Mouse (Mus musculus) forebrain, embryonic 10.5 days (tissue): ENCODE measurements around the gene Senp7. TPM values are rescaled to one million over a fixed set of nuclear protein-coding genes. Genes with fewer than 3 reads are reported as not detected.
"Not testable (repeated sequence)": the region's sequence is repeated elsewhere in the genome, so short reads cannot be mapped to it uniquely, and the experiment has no call there.

ENCODE experiments used
- DNase-seq: peaks from one replicate; pipeline ENCODE4 v3.0.0-alpha.2; 2017; ENCODE audit warnings: low spot score; ENCODE audit errors: extremely low spot score
- H3K27ac ChIP-seq: fragments of 300-500 bp; sonication (generic); 2 replicates; pipeline ENCODE4 v1.5.1; 2016; ENCODE audit warnings: mild to moderate bottlenecking
- H3K27me3 ChIP-seq: fragments of 300-500 bp; sonication (generic); 2 replicates; pipeline ENCODE4 v1.6.1; 2016; ENCODE audit warnings: mild to moderate bottlenecking; ENCODE audit not compliant: poor library complexity, severe bottlenecking
- H3K36me3 ChIP-seq: fragments of 300-500 bp; sonication (generic); replicated peaks from 2 replicates; pipeline ENCODE4 v1.6.1; 2016; ENCODE audit warnings: mild to moderate bottlenecking, moderate library complexity
- H3K4me1 ChIP-seq: fragments of 300-500 bp; sonication (generic); 2 replicates; pipeline ENCODE4 v1.6.1; 2016
- H3K4me3 ChIP-seq: fragments of 300-500 bp; sonication (generic); 2 replicates; pipeline ENCODE4 v1.5.1; 2016; ENCODE audit warnings: mild to moderate bottlenecking, moderate library complexity
- H3K9me3 ChIP-seq: fragments of 300-500 bp; sonication (generic); 2 replicates; pipeline ENCODE4 v1.6.1; 2016; ENCODE audit warnings: mild to moderate bottlenecking, moderate library complexity
- WGBS: fragments of 180-500 bp; shearing (Covaris S2); methylation state at CpG from one replicate; pipeline ENCODE4 v1.1.7; 2016; 5-methylcytosine and 5-hydroxymethylcytosine counted together
- polyA plus RNA-seq: library from polyadenylated mRNA; unstranded; fragments of >200 nt; fragmentation: Nextera tagmentation; extraction: Ambion mirVana; gene quantifications from 2 replicates; pipeline ENCODE4 v1.2.1, GENCODE M21; 2016

The Senp7 gene
- polyA plus RNA-seq, 1 experiment from 2014 or later = 28.7 TPM

DNA sequence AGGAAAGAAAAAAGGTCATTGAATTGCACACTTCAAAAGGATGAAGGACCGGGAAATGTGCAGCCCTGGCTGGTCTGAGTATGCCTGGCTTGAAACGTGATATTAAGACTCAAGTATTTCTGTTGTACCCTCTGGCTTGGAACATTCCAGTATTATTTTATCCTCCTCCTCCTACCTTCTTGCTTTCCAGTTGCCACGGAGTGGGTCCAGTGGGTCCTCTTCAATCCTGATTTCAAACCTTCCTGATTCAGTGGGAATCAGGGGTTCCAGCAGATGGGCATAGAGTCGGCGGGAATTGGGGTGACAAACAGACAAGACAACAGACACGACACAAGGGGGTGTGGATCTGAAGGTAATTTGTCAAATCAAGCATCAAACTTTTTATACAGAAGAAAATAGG lies 24.4 kb downstream of the Senp7 start:
- no peak for DNase-seq
- H3K27ac ChIP-seq = no peak overlapping the region
- no peak overlapping the region for H3K4me3 ChIP-seq
- no peaks in the 10 kb centered on the region for H3K9me3 ChIP-seq
- H3K4me1 ChIP-seq = peaks cover 27% of the 10 kb centered on the region
- no peaks in the 10 kb centered on the region for H3K27me3 ChIP-seq
- 83% methylated on average over 6 of the region's 6 CpGs for WGBS
- no peaks in the 10 kb centered on the region for H3K36me3 ChIP-seq

DNA sequence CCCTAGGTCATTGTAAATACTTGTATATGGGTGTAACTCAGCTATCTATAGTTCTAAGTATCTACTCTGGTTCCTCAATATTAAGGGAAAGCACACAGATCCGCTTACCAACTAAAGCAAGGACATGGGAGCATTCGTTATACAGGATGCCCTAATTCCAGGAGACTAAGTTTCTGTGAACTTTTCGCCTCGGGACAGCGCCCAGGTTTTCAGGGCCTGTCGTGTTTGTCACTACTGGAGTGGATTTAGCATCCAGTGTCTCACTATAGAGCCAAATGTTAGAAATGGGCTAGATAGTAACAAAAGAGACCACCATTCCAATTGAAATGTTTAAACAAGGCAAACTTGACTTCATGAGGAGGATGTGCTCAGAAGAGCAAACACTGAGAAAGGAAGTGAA lies 25.0 kb downstream of the Senp7 start:
- DNase-seq, H3K36me3 ChIP-seq: not testable (repeated sequence)
- 94% methylated on average over 6 of the region's 6 CpGs for WGBS

DNA sequence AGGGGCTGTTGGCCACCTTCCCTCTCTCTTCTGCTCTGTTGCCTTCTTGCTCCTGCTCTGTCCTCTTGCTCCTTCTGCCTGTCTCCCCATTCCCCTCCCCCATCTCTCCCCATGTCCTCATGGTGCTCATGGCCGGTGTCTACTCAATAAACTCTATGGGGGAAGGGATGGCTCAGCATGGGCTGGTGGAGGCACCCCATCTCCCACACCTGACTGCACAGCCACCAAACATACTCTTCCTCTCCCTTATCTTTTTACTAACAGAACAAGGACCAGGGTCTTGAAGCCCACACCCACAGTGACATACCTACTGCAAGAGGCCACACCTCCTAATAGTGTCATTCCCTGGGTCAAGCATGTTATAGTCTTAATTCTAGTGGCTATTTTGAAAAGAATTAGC lies 26.0 kb downstream of the Senp7 start:
- no peak for DNase-seq
- Histone ChIP-seq H3K27ac (no peak overlapping the region), H3K36me3 (peaks cover 4% of the 10 kb centered on the region), H3K27me3 (no peaks in the 10 kb centered on the region), H3K4me1 (peaks cover 27% of the 10 kb centered on the region), H3K4me3 (no peak overlapping the region), H3K9me3 (no peaks in the 10 kb centered on the region)
- WGBS = 94% methylated on average over 1 of the region's 1 CpGs

More for the DNA sequence above, 25.0 kb downstream of the Senp7 start:
- peaks cover 27% of the 10 kb centered on the region for H3K4me1 ChIP-seq
- H3K27ac ChIP-seq, H3K27me3 ChIP-seq, H3K4me3 ChIP-seq, H3K9me3 ChIP-seq: not testable (repeated sequence)

DNA sequence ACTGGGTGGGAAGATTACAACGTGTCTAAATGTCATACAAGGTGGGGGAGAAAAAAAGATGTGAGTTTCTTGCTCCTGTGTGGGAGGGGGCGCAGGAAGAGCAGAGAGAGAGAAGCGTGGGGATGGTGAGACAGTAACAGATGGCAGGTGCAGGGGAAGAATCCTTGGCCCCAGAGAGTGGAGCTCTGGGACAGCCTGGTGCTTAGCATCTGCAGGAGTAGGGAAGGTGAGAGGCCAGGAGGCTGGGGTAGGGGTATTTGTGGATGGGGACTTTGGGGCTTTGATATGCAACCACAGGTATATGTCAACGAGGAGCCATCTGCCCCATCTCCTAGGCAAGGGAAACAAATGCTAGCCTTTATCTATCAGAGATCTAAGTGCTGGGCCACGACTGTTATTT lies 26.4 kb downstream of the Senp7 start:
- peaks cover 4% of the 10 kb centered on the region for H3K36me3 ChIP-seq
- H3K4me1 ChIP-seq = peaks cover 27% of the 10 kb centered on the region
- peak overlapping the region; percentile 86; the same call in 1 of the 2 replicates for H3K4me3 ChIP-seq
- H3K27ac ChIP-seq = peak overlapping the region; percentile 95
- DNase-seq = no peak
- no peaks in the 10 kb centered on the region for H3K9me3 ChIP-seq
- no peaks in the 10 kb centered on the region for H3K27me3 ChIP-seq
- 81% methylated on average over 5 of the region's 5 CpGs for whole genome bisulfite sequencing

DNA sequence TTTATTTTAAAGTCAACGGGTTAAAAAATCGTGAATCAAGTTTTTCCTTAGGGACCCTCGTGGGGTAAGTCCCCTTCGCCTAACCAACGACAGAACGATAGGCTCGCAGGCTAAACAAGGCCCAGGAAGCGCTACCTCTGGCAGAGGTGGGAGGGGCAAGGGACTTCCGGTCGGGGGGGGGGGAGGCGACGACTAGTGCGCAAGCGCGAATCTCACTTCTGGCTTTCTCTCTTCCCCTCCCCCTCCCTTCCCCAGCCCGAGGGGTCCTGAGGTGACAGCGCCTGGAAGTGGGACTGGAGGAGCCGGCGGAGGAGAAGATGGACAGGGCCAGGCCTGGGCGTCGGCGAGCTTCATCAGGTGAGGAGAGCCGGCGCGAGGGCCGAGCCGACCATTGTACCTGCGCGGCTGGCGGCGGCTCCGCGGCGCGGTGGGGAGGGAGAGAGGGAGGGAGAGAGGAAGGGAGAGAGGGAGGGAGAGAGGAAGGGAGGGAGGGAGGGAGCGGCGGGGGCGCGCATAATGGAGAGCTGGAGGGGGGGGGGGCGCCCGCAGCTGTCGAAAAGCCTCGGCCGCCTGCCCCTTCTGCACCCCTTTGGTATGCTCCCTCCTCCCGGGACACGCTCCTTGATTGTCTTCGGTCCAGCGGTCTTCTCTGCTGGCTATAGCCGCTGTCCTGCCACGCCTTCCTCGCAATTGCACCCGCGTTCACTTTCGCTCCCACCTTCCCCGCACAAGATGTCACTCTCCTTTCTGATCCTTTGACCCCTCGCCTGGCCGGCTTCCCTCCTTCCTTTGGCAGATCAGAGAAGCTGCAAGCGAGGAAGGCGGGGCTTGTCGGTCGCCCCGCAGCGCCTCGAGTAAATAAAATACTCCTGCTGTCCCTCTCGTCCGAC lies 27.3 kb downstream of the Senp7 start:
- H3K27ac ChIP-seq = peak overlapping the region; percentile 95
- under 1% methylated on average over 41 of the region's 66 CpGs for WGBS
- H3K27me3 ChIP-seq = no peaks in the 10 kb centered on the region
- no peaks in the 10 kb centered on the region for H3K9me3 ChIP-seq
- DNase-seq = peak; percentile 93
- peaks cover 4% of the 10 kb centered on the region for H3K36me3 ChIP-seq
- peak overlapping the region; percentile 86 for H3K4me3 ChIP-seq
- H3K4me1 ChIP-seq = peaks cover 27% of the 10 kb centered on the region

DNA sequence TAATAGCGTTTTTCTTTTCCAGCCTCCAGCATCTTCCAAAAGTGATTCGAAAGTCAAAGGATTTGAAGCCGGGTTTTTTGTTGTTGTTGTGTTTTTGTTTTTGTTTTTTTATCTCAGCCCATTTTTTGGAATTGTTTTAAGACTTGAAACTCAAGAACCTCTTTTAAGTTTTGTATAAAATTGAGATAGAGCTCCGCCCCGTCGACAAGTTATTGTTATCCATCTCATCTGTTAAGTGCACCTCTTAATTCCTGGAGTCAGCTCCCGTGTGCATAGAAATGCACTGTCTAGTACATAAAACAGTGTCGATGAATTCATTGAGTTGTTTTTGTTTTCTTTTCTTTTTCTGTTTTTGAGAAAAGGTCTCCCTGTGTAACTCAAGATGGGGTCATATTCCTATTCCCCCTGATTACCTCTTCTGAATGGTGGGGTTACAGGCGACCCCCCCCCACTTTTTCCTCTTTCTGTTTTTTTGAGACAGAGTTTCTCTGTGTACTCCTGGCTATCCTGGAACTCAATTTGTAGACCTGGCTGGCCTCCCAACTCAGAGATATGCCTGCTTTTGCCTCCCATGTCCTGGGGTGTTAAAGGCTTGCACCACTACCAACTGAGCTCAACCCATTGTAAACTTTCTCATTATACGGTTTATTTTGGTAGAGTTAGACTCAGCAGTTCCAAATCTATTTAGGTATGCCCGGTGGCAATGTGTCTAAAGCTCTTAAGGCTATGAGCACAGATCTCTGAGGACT lies 28.2 kb downstream of the Senp7 start:
- H3K27me3 ChIP-seq = no peaks in the 10 kb centered on the region
- no peak for DNase-seq
- peak overlapping the region; percentile 86 for H3K4me3 ChIP-seq
- H3K27ac ChIP-seq = peak overlapping the region; percentile 95
- WGBS = 12% methylated on average over 11 of the region's 11 CpGs
- H3K9me3 ChIP-seq = no peaks in the 10 kb centered on the region
- H3K4me1 ChIP-seq = peaks cover 25% of the 10 kb centered on the region
- H3K36me3 ChIP-seq = peaks cover 4% of the 10 kb centered on the region

DNA sequence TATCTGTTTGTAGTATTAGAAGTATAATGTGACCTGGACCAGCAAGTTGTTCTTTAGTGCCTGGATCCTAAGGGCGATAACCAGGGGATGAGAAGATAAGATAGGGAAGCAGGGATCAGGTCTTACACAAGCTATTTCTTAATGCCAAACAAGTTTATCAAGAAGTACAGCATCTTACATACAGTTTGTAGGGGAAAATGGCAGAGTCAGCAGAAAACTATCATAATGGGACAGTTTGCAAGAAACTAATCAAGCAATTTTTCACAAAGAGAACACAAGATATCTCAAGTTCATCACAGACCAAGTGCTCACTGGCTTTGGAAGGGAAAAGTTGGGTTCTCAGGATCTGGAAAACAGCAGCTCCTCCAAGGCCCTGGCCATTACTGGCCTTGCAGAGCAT lies 31.3 kb downstream of the Senp7 start:
- no peak for DNase-seq
- H3K9me3 ChIP-seq = no peaks in the 10 kb centered on the region
- peaks cover 19% of the 10 kb centered on the region for H3K4me1 ChIP-seq
- WGBS = 94% methylated on average over 1 of the region's 1 CpGs
- no peak overlapping the region for H3K27ac ChIP-seq
- H3K27me3 ChIP-seq = no peaks in the 10 kb centered on the region
- H3K36me3 ChIP-seq = peaks cover 16% of the 10 kb centered on the region
- no peak overlapping the region for H3K4me3 ChIP-seq

DNA sequence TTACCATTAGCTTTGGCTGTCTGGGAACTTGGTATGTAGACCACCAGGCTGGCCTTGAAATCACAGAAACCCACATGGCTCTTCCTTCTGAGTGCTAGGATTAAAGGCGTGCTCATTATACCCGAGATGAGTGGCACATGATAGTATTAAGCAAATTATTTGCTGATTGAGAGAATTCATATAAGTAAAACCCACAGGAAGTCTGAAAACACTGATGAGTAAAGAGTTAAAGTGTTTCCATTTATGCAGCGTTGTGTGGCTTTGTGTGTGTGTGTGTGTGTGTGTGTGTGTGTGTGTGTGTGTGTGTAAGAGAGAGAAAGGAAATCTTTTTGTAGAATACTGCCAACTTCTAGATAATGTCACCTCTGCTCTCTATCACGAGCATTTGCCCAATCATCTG lies 33.6 kb downstream of the Senp7 start:
- 91% methylated on average over 4 of the region's 4 CpGs for WGBS

DNA sequence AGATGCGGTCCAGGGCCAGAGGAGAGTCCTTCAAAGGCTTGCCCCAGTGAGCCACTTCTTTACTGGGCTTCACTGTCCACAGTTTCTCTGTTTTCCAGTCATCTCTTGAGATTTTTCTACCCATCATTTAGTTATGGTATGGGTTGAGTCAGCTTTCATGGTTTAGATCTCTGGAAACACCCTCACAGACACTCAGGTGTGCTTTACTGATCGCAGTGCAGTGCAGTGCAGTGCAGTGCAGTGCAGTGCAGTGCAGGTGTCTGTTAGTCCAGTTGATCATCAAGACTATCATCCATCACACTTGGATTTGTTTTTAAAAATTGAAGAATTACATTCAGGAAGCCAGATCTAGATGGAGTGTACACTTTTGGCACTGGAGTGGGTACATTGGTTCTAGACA lies 38.2 kb downstream of the Senp7 start:
- no peaks in the 10 kb centered on the region for H3K4me1 ChIP-seq
- WGBS = 95% methylated on average over 2 of the region's 2 CpGs
- H3K36me3 ChIP-seq = peaks cover 28% of the 10 kb centered on the region
- DNase-seq = no peak
- no peak overlapping the region for H3K4me3 ChIP-seq
- no peaks in the 10 kb centered on the region for H3K9me3 ChIP-seq
- H3K27me3 ChIP-seq = no peaks in the 10 kb centered on the region
- no peak overlapping the region for H3K27ac ChIP-seq

More for the DNA sequence above, 33.6 kb downstream of the Senp7 start:
- no peaks in the 10 kb centered on the region for H3K9me3 ChIP-seq
- H3K27ac ChIP-seq = no peak overlapping the region
- H3K4me3 ChIP-seq = no peak overlapping the region
- peaks cover 29% of the 10 kb centered on the region for H3K36me3 ChIP-seq
- H3K4me1 ChIP-seq = peaks cover 4% of the 10 kb centered on the region
- no peaks in the 10 kb centered on the region for H3K27me3 ChIP-seq
- no peak for DNase-seq

DNA sequence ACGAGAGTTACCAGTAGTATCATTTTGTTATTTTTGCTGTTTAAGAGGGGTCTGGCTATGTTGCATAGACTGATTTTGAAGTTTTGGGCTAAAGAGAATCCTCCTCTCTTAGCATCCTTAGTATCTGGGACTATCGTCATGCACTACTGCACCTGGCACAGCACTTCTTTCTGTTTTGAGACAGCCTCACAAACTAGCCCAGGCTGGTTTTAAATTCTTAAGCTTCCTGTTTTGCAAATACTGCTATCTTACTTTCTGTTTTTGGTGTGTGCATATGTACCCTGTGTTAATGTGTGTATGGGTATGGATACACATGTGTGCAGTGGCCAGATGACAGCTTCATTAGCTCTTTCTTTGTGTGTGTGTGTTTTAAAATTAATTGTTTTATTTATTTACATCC lies 42.2 kb downstream of the Senp7 start:
- DNase-seq = no peak
- Histone ChIP-seq H3K27me3 (no peaks in the 10 kb centered on the region), H3K36me3 (peaks cover 25% of the 10 kb centered on the region), H3K4me3 (no peak overlapping the region), H3K27ac (no peak overlapping the region), H3K9me3 (no peaks in the 10 kb centered on the region), H3K4me1 (no peaks in the 10 kb centered on the region)
- 94% methylated on average over 2 of the region's 2 CpGs for whole genome bisulfite sequencing

DNA sequence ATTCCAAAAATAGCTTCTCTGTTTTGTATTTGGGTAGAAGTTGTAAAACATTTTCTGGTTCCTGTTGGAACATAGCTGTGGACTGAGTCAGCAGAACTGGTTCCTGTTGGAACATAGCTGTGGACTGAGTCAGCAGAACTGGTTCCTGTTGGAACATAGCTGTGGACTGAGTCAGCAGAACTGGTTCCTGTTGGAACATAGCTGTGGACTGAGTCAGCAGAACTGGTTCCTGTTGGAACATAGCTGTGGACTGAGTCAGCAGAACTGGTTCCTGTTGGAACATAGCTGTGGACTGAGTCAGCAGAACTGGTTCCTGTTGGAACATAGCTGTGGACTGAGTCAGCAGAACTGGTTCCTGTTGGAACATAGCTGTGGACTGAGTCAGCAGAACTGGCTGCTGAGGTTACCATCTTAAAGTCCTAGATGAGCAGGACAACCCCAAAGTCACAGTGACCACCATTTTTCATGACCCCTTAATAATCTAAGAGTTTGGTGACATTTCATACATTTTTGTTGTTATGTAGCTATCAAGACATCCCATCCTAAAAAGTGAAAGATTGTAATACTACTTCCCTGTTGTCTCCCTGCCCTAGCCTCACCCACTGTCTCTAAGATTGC lies 48.4 kb downstream of the Senp7 start:
- H3K4me3 ChIP-seq, DNase-seq, H3K27ac ChIP-seq, H3K27me3 ChIP-seq, H3K4me1 ChIP-seq: not testable (repeated sequence)
- Histone ChIP-seq H3K9me3 (peaks cover 12% of the 10 kb centered on the region), H3K36me3 (peaks cover 52% of the 10 kb centered on the region)

DNA sequence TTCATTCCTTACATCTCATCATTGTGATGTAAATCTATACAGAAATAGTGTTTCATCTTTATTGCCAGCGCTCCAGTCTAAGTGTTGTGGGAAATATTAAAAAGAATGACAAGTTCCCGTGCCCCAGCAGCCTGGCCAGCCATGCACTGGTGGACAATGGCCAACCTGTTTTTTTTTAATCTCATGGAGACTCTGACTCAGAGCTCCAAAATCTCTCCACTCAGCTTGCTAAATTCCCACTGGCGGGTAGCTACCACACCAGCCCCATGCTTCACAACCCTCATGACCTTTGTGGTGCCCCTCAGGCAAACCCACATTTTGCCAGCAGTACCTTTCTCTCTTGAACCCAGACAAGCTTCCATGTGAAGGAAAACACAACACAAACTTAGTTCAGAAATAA lies 67.6 kb downstream of the Senp7 start:
- Histone ChIP-seq H3K9me3 (peaks cover 8% of the 10 kb centered on the region), H3K4me1 (no peaks in the 10 kb centered on the region), H3K36me3 (peaks cover 52% of the 10 kb centered on the region), H3K27ac (no peak overlapping the region), H3K27me3 (no peaks in the 10 kb centered on the region), H3K4me3 (no peak overlapping the region)
- WGBS = 94% methylated on average over 3 of the region's 3 CpGs
- DNase-seq = no peak

DNA sequence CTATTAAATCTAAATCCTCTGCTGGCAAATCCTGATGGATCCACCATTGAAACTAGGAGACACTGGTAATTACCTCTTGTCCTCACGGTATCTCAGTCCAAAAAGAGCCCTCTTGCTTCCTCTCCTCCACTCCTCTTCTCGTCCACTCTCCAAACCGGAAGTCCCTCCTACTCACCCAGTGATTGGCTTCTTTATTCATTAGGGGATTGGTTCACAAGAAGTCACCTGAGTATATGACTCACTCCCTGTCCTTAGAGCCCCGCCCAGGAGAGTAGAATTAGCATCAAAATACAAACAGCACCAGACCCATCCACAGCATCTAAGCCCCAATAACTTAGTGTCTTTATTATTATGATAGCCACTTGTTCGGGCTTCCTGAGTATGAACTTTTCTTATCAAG lies 68.0 kb downstream of the Senp7 start:
- WGBS = 88% methylated on average over 5 of the region's 5 CpGs
- H3K27ac ChIP-seq = no peak overlapping the region

More for the DNA sequence above, 68.0 kb downstream of the Senp7 start:
- Histone ChIP-seq H3K9me3 (peaks cover 8% of the 10 kb centered on the region), H3K36me3 (peaks cover 54% of the 10 kb centered on the region), H3K27me3 (no peaks in the 10 kb centered on the region), H3K4me1 (no peaks in the 10 kb centered on the region), H3K4me3 (no peak overlapping the region)
- no peak for DNase-seq
